Mouse (Mus musculus) kidney, embryonic 16.5 days (tissue): ENCODE measurements around the gene Enho. TPM values are rescaled to one million over a fixed set of nuclear protein-coding genes. Genes with fewer than 3 reads are reported as not detected.

Experiments
- ATAC-seq: fragments of 200-750 bp; cut with Nextera tagmentation; 2 replicates; pipeline ENCODE4 v1.8.0; 2017; ENCODE audit warnings: moderate TSS enrichment; ENCODE audit not compliant: low FRiP score, low TSS enrichment
- H3K27ac ChIP-seq: fragments of 300-500 bp; sonication (generic); 2 replicates; pipeline ENCODE4 v1.5.1; 2014; ENCODE audit warnings: low read length
- H3K27me3 ChIP-seq: fragments of 300-500 bp; sonication (generic); 2 replicates; pipeline ENCODE4 v1.6.1; 2014; ENCODE audit warnings: low read length, control low read depth, mixed read lengths; ENCODE audit not compliant: insufficient read depth
- H3K36me3 ChIP-seq: fragments of 300-500 bp; sonication (generic); 2 replicates; pipeline ENCODE4 v1.6.1; 2014; ENCODE audit warnings: low read length, control low read depth, mixed read lengths; ENCODE audit not compliant: insufficient read depth
- H3K4me1 ChIP-seq: fragments of 300-500 bp; sonication (generic); 2 replicates; pipeline ENCODE4 v1.6.1; 2014; ENCODE audit warnings: low read length, control low read depth, mixed read lengths; ENCODE audit not compliant: insufficient read depth
- H3K4me2 ChIP-seq: fragments of 300-500 bp; sonication (generic); replicated peaks from 2 replicates; pipeline ENCODE4 v1.6.1; 2014; ENCODE audit warnings: low read depth, low read length
- H3K4me3 ChIP-seq: fragments of 300-500 bp; sonication (generic); 2 replicates; pipeline ENCODE4 v1.5.1; 2014; ENCODE audit warnings: mild to moderate bottlenecking, low read length
- H3K9ac ChIP-seq: fragments of 300-500 bp; sonication (generic); replicated peaks from 2 replicates; pipeline ENCODE4 v1.6.1; 2014; ENCODE audit warnings: low read length
- H3K9me3 ChIP-seq: fragments of 300-500 bp; sonication (generic); 2 replicates; pipeline ENCODE4 v1.6.1; 2016; ENCODE audit warnings: low read length, control low read depth
- WGBS: fragments of 180-500 bp; shearing (Covaris S2); extraction: QIAGEN DNeasy Blood & Tissue Kit; methylation state at CpG from one replicate; pipeline ENCODE4 v1.1.7; 2014; 5-methylcytosine and 5-hydroxymethylcytosine counted together
- polyA plus RNA-seq: library from polyadenylated mRNA; unstranded; fragments of >200 nt; fragmentation: Nextera tagmentation; extraction: Ambion mirVana; gene quantifications from 2 replicates; pipeline ENCODE4 v1.2.1, GENCODE M21; 2015

Enho gene
- polyA plus RNA-seq, 1 experiment from 2014 or later: 23.5 TPM

- peak overlapping the region; percentile 20; the same call in 1 of the 2 replicates for H3K9ac ChIP-seq
- no peaks in the 10 kb centered on the region for H3K9me3 ChIP-seq
- WGBS: 41% methylated on average over 11 of the region's 11 CpGs
- H3K27ac ChIP-seq: peak overlapping the region; percentile 62
- H3K36me3 ChIP-seq: no peaks in the 10 kb centered on the region
- 0 out of 2 replicates have a peak, but pooled peaks cover 6% of the 10 kb centered on the region for H3K27me3 ChIP-seq
- H3K4me3 ChIP-seq: no peak overlapping the region
- H3K4me1 ChIP-seq: peaks cover 48% of the 10 kb centered on the region
- no peak for ATAC-seq
- no peak overlapping the region for H3K4me2 ChIP-seq
Measured at GRCm38 (mm10) chr4:41666646-41667045, 26.5 kb upstream of the Enho start.

GRCm38 (mm10) chr4:41665009-41665675 lies 25.0 kb upstream of the Enho start:
- H3K4me2 ChIP-seq: peak overlapping the region; percentile 25
- ATAC-seq: peak; percentile 69
- H3K27ac ChIP-seq: peak overlapping the region; percentile 87
- 0 out of 2 replicates have a peak, but pooled peaks cover 6% of the 10 kb centered on the region for H3K27me3 ChIP-seq
- no peaks in the 10 kb centered on the region for H3K36me3 ChIP-seq
- no peak overlapping the region for H3K4me3 ChIP-seq
- peak overlapping the region; percentile 49 for H3K9ac ChIP-seq
- H3K9me3 ChIP-seq: no peaks in the 10 kb centered on the region
- peaks cover 54% of the 10 kb centered on the region for H3K4me1 ChIP-seq
- WGBS: 4% methylated on average over 6 of the region's 8 CpGs

DNA sequence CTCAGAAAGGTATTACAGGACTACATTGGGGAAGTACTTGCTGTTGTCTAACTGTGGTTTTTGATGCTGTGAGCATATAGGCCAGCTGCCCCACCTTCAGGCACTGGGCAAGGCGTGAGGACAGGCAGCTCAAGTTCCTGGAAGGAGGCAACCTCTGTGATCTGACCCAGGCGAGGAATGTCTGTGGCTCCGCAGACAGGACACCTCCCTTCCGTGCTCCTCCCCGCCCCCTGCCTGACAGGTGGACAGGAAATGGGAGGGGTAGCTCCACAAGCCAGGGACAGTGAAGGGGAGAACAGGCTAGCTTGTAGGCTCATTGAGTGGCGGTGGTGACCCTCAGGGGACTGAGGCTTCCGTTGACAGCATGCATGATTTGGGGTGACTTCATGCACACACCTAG lies 24.4 kb upstream of the Enho start:
- 22% methylated on average over 7 of the region's 7 CpGs for WGBS
- Histone ChIP-seq H3K4me3 (no peak overlapping the region), H3K27ac (peak overlapping the region; percentile 87), H3K9me3 (no peaks in the 10 kb centered on the region), H3K4me2 (0 out of 2 replicates have a peak overlapping the region, but pooled peaks have one; percentile 25), H3K36me3 (no peaks in the 10 kb centered on the region), H3K4me1 (peaks cover 56% of the 10 kb centered on the region), H3K27me3 (0 out of 2 replicates have a peak, but pooled peaks cover 6% of the 10 kb centered on the region), H3K9ac (no peak overlapping the region)
- peak; percentile 35 for ATAC-seq

DNA sequence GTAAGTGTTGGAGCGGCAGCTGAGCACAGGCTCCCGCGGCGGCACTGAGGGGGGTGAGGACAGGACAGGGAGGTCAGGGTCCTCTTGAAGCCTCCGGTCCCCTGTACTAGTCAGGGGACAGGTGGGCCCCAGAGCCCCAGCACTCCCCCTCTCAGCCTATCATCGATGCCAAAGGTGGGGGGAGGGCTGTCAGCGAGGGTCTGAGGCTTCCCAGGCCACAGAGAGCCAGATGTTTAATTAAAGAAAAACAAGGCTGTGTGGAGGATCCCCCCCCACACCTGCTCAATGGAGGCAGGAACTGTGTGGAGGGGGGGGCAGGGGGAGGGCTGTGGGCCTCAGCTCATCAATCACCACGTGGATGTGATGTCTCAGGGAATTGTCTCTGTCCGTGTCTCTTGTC lies 23.5 kb upstream of the Enho start:
- Histone ChIP-seq H3K4me1 (peaks cover 64% of the 10 kb centered on the region), H3K27me3 (0 out of 2 replicates have a peak, but pooled peaks cover 6% of the 10 kb centered on the region), H3K27ac (no peak overlapping the region), H3K36me3 (no peaks in the 10 kb centered on the region), H3K9ac (no peak overlapping the region), H3K4me2 (no peak overlapping the region; the same call in 1 of the 2 replicates), H3K4me3 (no peak overlapping the region), H3K9me3 (no peaks in the 10 kb centered on the region)
- peak; percentile 18; the same call in 1 of the 2 replicates for ATAC-seq
- 24% methylated on average over 9 of the region's 9 CpGs for WGBS

- Histone ChIP-seq H3K36me3 (no peaks in the 10 kb centered on the region), H3K4me2 (no peak overlapping the region), H3K27ac (no peak overlapping the region), H3K27me3 (0 out of 2 replicates have a peak, but pooled peaks cover 6% of the 10 kb centered on the region), H3K9me3 (no peaks in the 10 kb centered on the region), H3K4me1 (peaks cover 72% of the 10 kb centered on the region), H3K4me3 (no peak overlapping the region), H3K9ac (no peak overlapping the region)
- no peak for ATAC-seq
- WGBS: 51% methylated on average over 11 of the region's 11 CpGs
Measured at GRCm38 (mm10) chr4:41662723-41663122, 22.6 kb upstream of the Enho start.

DNA sequence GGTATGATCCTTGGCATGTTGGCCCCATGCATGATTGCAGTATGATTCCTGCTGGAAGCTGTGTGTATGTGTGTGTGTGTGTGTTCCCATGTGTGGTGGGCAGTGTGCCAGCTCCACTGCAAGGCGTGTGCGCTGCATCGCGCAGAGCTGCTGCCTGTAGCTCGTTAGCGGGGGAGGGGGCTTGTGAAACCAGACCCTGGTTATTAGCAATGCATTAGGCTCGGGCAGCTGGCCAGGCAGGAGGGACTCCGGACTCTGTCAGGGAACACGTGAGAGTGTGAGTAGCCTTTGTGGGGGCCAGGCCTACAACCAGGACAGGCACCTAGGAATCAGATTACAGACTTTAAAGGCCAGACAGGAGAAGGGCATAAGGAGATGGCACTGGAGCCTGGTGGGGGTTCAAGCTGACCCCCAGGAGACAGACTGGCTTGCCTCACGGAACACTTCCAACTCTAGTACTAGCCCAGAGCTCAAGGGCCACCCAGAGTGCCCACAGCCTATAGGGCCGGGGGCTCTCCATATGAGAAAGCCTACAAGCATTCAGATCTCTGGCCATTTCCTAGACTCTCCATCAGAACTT lies 20.8 kb upstream of the Enho start:
- peak; percentile 10; the same call in 1 of the 2 replicates for ATAC-seq
- no peaks in the 10 kb centered on the region for H3K36me3 ChIP-seq
- H3K4me2 ChIP-seq: no peak overlapping the region
- no peak overlapping the region for H3K4me3 ChIP-seq
- H3K9me3 ChIP-seq: no peaks in the 10 kb centered on the region
- peak overlapping the region; percentile 36; the same call in 1 of the 2 replicates for H3K27ac ChIP-seq
- H3K27me3 ChIP-seq: 0 out of 2 replicates have a peak, but pooled peaks cover 6% of the 10 kb centered on the region
- peaks cover 60% of the 10 kb centered on the region for H3K4me1 ChIP-seq
- WGBS: 9% methylated on average over 11 of the region's 11 CpGs
- H3K9ac ChIP-seq: peak overlapping the region; percentile 39; the same call in 1 of the 2 replicates

- Histone ChIP-seq H3K36me3 (no peaks in the 10 kb centered on the region), H3K4me2 (no peak overlapping the region), H3K27me3 (0 out of 2 replicates have a peak, but pooled peaks cover 6% of the 10 kb centered on the region), H3K4me3 (no peak overlapping the region), H3K9me3 (no peaks in the 10 kb centered on the region), H3K27ac (peak overlapping the region; percentile 67), H3K9ac (no peak overlapping the region), H3K4me1 (peaks cover 46% of the 10 kb centered on the region)
- 42% methylated on average over 12 of the region's 13 CpGs for WGBS
- ATAC-seq: no peak
Measured at GRCm38 (mm10) chr4:41659556-41659955, 19.4 kb upstream of the Enho start.

DNA sequence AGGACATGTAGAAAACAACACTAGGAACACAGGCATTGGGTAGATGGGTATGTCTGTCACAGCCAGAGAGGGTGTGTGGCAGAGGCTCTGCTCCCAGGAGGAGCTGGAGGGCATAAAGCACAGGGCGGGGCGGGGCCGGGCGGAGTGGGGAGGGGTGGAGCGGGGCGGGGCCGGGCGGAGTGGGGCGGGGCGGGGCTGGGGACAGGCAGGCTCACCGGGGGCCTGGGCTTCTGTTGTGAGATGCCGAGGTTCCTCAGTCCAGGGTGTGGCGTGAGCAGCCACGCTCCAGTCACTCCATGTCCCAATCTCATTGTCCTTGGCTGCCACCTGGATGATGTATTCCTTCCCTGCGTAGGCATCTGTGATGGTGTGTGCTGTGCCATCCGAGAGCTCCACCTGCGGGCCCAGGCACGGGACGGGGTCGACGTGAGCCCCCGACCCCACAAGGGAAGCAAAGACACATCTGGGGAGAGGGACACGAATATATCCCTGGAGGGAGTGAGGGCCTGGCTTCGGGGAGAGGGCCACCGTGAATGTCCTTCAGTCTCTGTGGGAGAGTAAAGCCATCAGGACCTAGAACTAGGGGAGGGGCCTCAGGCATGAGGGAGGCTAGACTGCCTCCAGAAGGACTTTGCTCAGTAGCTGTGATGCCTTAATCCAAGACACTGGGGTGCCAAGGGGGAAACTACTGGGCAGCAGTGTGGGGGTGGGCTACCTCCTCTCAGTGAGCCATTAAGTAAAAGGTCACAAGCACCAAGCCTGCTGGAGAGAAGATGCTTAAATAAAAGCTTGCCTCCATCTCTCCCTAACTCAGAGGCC lies 18.7 kb upstream of the Enho start:
- 0 out of 2 replicates have a peak, but pooled peaks cover 6% of the 10 kb centered on the region for H3K27me3 ChIP-seq
- peak overlapping the region; percentile 22 for H3K4me2 ChIP-seq
- peak; percentile 56 for ATAC-seq
- WGBS: 15% methylated on average over 17 of the region's 25 CpGs
- peaks cover 42% of the 10 kb centered on the region for H3K4me1 ChIP-seq
- no peaks in the 10 kb centered on the region for H3K9me3 ChIP-seq
- no peaks in the 10 kb centered on the region for H3K36me3 ChIP-seq
- H3K9ac ChIP-seq: 0 out of 2 replicates have a peak overlapping the region, but pooled peaks have one; percentile 42
- no peak overlapping the region for H3K4me3 ChIP-seq
- peak overlapping the region; percentile 86 for H3K27ac ChIP-seq

- Histone ChIP-seq H3K4me2 (no peak overlapping the region), H3K9me3 (no peaks in the 10 kb centered on the region), H3K4me3 (no peak overlapping the region), H3K36me3 (no peaks in the 10 kb centered on the region), H3K9ac (no peak overlapping the region), H3K27ac (no peak overlapping the region), H3K4me1 (peaks cover 22% of the 10 kb centered on the region), H3K27me3 (no peaks in the 10 kb centered on the region)
- no peak for ATAC-seq
- 86% methylated on average over 2 of the region's 2 CpGs for WGBS
Measured at GRCm38 (mm10) chr4:41655525-41655924, 15.4 kb upstream of the Enho start.
